Mouse (Mus musculus): ENCODE data around the gene Ormdl2.

GRCm38 (mm10) chr10:128794391-128794790 lies 27.1 kb downstream of the Ormdl2 start:
- TF ChIP-seq EP300 (IDR thresholded peaks at IDR 0.05) (no peak), CTCF (IDR thresholded peaks at IDR 0.05) (no peak)

Data from lung, postnatal 0 days (tissue).